Mouse (Mus musculus): Measurements from ENCODE around the gene Micall1. TPM values are rescaled to one million over a fixed set of nuclear protein-coding genes. Genes with fewer than 3 reads are reported as not detected.
A peak's percentile ranks its signal among the peaks of the same experiment; 100 is the strongest.

Gene Micall1
- polyA plus RNA-seq, 1 experiment from 2014 or later: 9.1 TPM

DNA sequence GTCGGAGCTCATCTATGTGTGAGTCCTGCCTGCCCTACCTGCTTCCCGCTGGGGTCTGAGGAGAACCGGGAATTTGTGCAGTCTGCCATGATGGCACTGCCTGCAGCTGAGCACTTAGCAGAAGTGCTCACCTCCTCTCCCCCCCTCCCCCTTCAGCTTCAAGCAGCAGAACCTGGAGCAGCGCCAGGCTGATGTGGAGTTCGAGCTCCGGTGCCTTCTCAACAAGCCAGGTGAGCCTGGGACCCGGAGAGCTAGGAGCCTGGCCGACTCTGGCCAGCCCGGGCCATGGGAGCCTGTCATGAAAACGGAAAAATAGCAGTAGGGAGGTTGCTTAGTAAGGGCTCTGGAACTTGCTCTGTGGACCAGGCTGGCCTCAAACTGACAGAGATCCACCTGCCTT is 22.1 kb downstream of the Micall1 start:
- ATAC-seq: peak; percentile 48
- H3K27me3 ChIP-seq (replicated peaks; ENCODE audit: insufficient read depth, low read length): no peaks in the 10 kb centered on the region
- no peak overlapping the region for H3K4me2 ChIP-seq (replicated peaks; ENCODE audit: low read depth, low read length)
- TF ChIP-seq EP300 (IDR thresholded peaks at IDR 0.05) (no peak), CTCF (IDR thresholded peaks at IDR 0.05) (no peak)
- H3K4me1 ChIP-seq (ENCODE audit: insufficient read depth, low read depth, low read length): peaks cover 14% of the 10 kb centered on the region
- peak; percentile 85 for DNase-seq (ENCODE audit: low spot score)
- H3K4me3 ChIP-seq (ENCODE audit: low read depth, low read length): no peak overlapping the region
- H3K9me3 ChIP-seq (ENCODE audit: low read length): no peaks in the 10 kb centered on the region
- 61% methylated on average over 10 of the region's 10 CpGs for WGBS
- H3K27ac ChIP-seq (ENCODE audit: low read length): peak overlapping the region; percentile 91
- peaks cover 26% of the 10 kb centered on the region for H3K36me3 ChIP-seq (ENCODE audit: insufficient read depth, low read length)
- H3K9ac ChIP-seq (replicated peaks; ENCODE audit: low read depth): no peak overlapping the region

DNA sequence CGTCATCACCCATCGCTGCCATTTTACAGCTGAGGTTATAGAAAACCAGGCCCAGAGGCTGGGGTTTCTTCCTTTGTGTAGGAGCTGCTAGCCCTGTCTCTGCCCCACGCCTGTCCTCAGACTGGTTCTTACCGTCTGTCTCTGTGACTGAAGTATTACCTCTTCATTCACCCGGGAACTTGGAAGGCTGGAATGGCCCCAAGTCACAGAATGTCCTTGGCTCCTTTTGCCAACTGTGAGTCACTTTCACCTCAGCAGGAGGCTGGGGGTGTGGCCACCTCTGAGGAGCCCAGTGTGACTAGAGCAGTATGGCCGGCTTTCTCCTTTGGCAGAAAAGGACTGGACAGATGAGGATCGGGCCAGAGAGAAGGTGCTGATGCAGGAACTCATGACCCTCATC is 22.7 kb downstream of the Micall1 start:
- Histone ChIP-seq H3K4me1 (ENCODE audit: insufficient read depth, low read depth, low read length) (peaks cover 14% of the 10 kb centered on the region), H3K27me3 (replicated peaks; ENCODE audit: insufficient read depth, low read length) (no peaks in the 10 kb centered on the region), H3K27ac (ENCODE audit: low read length) (peak overlapping the region; percentile 91), H3K4me2 (replicated peaks; ENCODE audit: low read depth, low read length) (peak overlapping the region; percentile 14; the same call in 1 of the 2 replicates), H3K9me3 (ENCODE audit: low read length) (no peaks in the 10 kb centered on the region), H3K36me3 (ENCODE audit: insufficient read depth, low read length) (peaks cover 26% of the 10 kb centered on the region), H3K4me3 (ENCODE audit: low read depth, low read length) (no peak overlapping the region), H3K9ac (replicated peaks; ENCODE audit: low read depth) (no peak overlapping the region)
- peak; percentile 91 for ATAC-seq
- 39% methylated on average over 7 of the region's 7 CpGs for WGBS
- DNase-seq (ENCODE audit: low spot score): peak; percentile 96
- TF ChIP-seq EP300 (IDR thresholded peaks at IDR 0.05): peak; percentile 99
- TF ChIP-seq CTCF (IDR thresholded peaks at IDR 0.05): no peak

DNA sequence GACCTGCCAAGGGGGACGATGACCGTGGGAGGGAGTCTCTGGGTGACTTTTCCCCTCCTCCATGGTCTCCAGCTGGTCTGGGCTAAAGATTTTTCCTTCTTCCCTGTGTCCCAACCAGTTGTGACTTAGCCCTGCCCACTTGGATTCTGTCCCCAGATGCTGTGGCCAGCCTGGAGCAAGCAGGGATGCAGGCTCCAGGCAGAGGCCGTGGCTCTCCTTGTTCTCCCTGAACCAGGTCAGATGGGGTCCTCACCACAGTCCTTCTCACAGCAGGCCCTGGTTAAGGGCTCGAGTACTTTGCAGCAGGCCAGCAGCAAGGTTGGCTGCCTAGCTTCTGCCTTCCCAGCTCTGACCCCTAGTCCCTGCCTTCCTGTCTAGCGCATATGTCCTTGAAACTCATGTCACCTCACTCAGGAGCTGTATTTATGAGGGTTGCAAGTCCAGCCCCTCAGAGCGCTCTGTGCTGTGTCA is 24.5 kb downstream of the Micall1 start:
- H3K36me3 ChIP-seq (ENCODE audit: insufficient read depth, low read length): peaks cover 12% of the 10 kb centered on the region; the same call in 1 of the 2 replicates
- no peak overlapping the region for H3K27ac ChIP-seq (ENCODE audit: low read length)
- WGBS: 72% methylated on average over 6 of the region's 6 CpGs
- TF ChIP-seq CTCF (IDR thresholded peaks at IDR 0.05): no peak
- TF ChIP-seq EP300 (IDR thresholded peaks at IDR 0.05): no peak
- peak; percentile 40 for DNase-seq (ENCODE audit: low spot score)
- H3K4me2 ChIP-seq (replicated peaks; ENCODE audit: low read depth, low read length): no peak overlapping the region
- no peak overlapping the region for H3K9ac ChIP-seq (replicated peaks; ENCODE audit: low read depth)
- H3K27me3 ChIP-seq (replicated peaks; ENCODE audit: insufficient read depth, low read length): no peaks in the 10 kb centered on the region
- ATAC-seq: no peak
- H3K4me1 ChIP-seq (ENCODE audit: insufficient read depth, low read depth, low read length): peaks cover 14% of the 10 kb centered on the region
- no peak overlapping the region for H3K4me3 ChIP-seq (ENCODE audit: low read depth, low read length)
- no peaks in the 10 kb centered on the region for H3K9me3 ChIP-seq (ENCODE audit: low read length)

DNA sequence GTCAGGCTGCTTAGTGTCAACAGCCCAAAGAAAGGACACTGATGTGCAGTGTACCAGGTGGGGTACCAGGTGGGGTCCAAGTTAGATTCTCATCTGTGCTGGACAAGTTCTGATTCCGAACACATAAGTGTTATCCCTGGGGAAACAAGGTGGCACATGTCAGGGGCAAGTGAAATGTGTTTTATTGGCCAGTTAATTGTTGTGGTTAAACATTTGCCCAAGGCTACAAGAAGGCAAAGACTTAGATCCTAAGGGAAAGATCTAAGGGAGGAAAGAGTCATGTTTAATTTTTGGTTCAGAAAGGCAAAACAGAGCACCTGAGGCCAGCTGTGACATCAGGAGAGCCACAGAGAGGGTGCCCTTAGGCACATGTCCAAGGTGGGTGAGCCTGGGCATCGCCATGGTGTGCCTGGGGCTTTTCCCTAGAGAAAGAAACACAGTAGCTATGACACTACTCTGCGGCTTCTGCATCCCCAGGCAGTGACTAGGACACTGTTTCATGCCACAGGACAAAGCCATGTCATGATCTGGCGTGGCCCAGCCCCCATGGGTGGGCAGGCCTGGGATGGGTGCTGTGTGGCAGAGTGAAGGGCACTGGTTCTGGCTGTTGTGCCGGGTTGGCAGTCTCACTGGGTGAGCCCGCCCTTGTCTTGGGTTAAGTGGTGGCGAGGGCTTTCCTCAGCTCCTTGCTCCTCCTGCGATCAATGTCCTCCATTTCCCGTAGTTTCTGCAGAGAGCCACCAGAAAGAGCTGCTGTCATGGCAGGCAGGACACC is 26.0 kb downstream of the Micall1 start:
- Histone ChIP-seq H3K27ac (ENCODE audit: low read length) (no peak overlapping the region; the same call in 1 of the 2 replicates), H3K9me3 (ENCODE audit: low read length) (no peaks in the 10 kb centered on the region), H3K4me3 (ENCODE audit: low read depth, low read length) (no peak overlapping the region), H3K4me2 (replicated peaks; ENCODE audit: low read depth, low read length) (no peak overlapping the region), H3K9ac (replicated peaks; ENCODE audit: low read depth) (no peak overlapping the region), H3K36me3 (ENCODE audit: insufficient read depth, low read length) (peaks cover 12% of the 10 kb centered on the region; the same call in 1 of the 2 replicates), H3K27me3 (replicated peaks; ENCODE audit: insufficient read depth, low read length) (no peaks in the 10 kb centered on the region), H3K4me1 (ENCODE audit: insufficient read depth, low read depth, low read length) (peaks cover 14% of the 10 kb centered on the region)
- DNase-seq (ENCODE audit: low spot score) (no peak), ATAC-seq (no peak)
- TF ChIP-seq CTCF (IDR thresholded peaks at IDR 0.05): no peak
- TF ChIP-seq EP300 (IDR thresholded peaks at IDR 0.05): no peak
- WGBS: 91% methylated on average over 9 of the region's 9 CpGs

DNA sequence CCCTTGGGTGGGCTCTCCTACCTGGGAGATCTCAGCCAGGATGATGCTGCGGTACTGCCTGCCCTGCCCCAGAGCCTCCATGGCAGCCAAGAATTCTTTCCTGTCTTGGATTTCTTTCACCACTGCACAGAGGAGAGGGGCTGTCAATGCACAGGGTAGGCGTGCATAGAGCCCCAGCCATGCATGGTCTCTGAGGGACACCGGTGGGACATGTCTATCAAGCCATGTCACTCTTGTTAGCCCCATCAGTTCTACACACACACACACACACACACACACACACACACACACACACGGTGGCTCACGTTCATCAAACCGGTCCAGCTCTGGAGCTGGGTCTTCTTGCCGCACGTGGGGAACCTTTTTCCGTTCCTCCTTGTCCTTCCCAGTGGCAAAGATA is 26.6 kb downstream of the Micall1 start:
- H3K36me3 ChIP-seq (ENCODE audit: insufficient read depth, low read length): peaks cover 6% of the 10 kb centered on the region; the same call in 1 of the 2 replicates
- H3K27ac ChIP-seq (ENCODE audit: low read length): no peak overlapping the region
- H3K4me2 ChIP-seq (replicated peaks; ENCODE audit: low read depth, low read length): no peak overlapping the region
- H3K9me3 ChIP-seq (ENCODE audit: low read length): no peaks in the 10 kb centered on the region
- no peak overlapping the region for H3K4me3 ChIP-seq (ENCODE audit: low read depth, low read length)
- ATAC-seq (no peak), DNase-seq (ENCODE audit: low spot score) (no peak)
- no peak overlapping the region for H3K9ac ChIP-seq (replicated peaks; ENCODE audit: low read depth)
- 71% methylated on average over 9 of the region's 9 CpGs for WGBS
- H3K4me1 ChIP-seq (ENCODE audit: insufficient read depth, low read depth, low read length): peaks cover 14% of the 10 kb centered on the region
- H3K27me3 ChIP-seq (replicated peaks; ENCODE audit: insufficient read depth, low read length): no peaks in the 10 kb centered on the region
- no peak for TF ChIP-seq CTCF (IDR thresholded peaks at IDR 0.05)
- TF ChIP-seq EP300 (IDR thresholded peaks at IDR 0.05): no peak

DNA sequence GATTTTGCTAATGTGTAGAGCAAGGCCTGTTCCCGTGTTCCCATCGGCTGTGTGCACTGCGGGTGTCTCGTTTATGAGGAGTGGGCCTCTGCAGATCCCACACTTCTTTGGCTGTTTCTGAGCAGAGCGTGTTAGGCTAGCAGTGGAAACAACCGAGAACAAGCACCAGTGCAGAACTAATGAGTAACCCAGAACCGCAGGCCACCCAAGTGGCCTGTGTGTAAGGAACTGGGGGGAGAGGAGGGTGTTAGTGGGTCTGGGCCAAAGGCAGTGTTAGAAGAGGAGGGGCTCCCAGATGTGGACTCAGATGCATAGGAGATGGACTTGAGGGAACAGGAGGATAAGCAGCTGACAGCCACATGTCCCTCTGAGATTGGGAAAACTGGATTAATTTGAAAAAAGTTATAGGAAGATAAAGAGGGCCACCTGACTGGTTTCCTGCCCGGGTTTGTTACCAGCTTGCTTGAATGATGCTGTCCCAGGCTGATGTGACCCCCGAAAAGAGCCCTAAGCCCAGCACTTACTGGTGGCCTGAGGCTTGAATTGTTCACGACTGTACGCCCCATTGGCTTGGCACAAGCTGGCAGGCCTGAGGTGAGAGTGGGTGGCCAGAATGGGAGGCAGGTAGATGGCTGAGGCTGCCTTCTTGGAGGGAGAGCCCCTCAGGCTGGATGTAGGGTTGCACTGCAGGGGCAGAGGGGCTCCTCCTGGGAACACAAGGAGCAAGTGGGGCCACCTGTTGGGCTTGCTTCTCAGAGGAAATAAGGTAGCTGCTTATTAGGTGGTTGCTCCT is 27.3 kb downstream of the Micall1 start:
- 53% methylated on average over 11 of the region's 11 CpGs for WGBS
- ATAC-seq (no peak), DNase-seq (ENCODE audit: low spot score) (peak; percentile 56)

More for the DNA sequence above, 27.3 kb downstream of the Micall1 start:
- Histone ChIP-seq H3K4me3 (ENCODE audit: low read depth, low read length) (no peak overlapping the region), H3K4me1 (ENCODE audit: insufficient read depth, low read depth, low read length) (peaks cover 11% of the 10 kb centered on the region), H3K27me3 (replicated peaks; ENCODE audit: insufficient read depth, low read length) (no peaks in the 10 kb centered on the region), H3K9ac (replicated peaks; ENCODE audit: low read depth) (no peak overlapping the region), H3K9me3 (ENCODE audit: low read length) (no peaks in the 10 kb centered on the region), H3K4me2 (replicated peaks; ENCODE audit: low read depth, low read length) (no peak overlapping the region), H3K27ac (ENCODE audit: low read length) (no peak overlapping the region), H3K36me3 (ENCODE audit: insufficient read depth, low read length) (peaks cover 1% of the 10 kb centered on the region; the same call in 1 of the 2 replicates)
- TF ChIP-seq CTCF (IDR thresholded peaks at IDR 0.05): no peak
- no peak for TF ChIP-seq EP300 (IDR thresholded peaks at IDR 0.05)
